Mouse (Mus musculus) adipose tissue, adult 10 weeks (tissue): Measurements from ENCODE around the gene Cyp11a1. TPM values are rescaled to one million over a fixed set of nuclear protein-coding genes. Genes with fewer than 3 reads are reported as not detected.

Experiments used
- polyA plus RNA-seq: library from polyadenylated mRNA; stranded (reverse); fragments of 350-450 nt; fragmentation: Illumina TruSeq; extraction: RNeasy Lipid Tissue Mini Kit (QIAGEN cat#74804); gene quantifications from one replicate; pipeline ENCODE4 v1.2.3, GENCODE M21; 2014; ENCODE audit warnings: low read depth, low replicate concordance

Gene Cyp11a1
- 3.1 TPM for polyA plus RNA-seq

DNA sequence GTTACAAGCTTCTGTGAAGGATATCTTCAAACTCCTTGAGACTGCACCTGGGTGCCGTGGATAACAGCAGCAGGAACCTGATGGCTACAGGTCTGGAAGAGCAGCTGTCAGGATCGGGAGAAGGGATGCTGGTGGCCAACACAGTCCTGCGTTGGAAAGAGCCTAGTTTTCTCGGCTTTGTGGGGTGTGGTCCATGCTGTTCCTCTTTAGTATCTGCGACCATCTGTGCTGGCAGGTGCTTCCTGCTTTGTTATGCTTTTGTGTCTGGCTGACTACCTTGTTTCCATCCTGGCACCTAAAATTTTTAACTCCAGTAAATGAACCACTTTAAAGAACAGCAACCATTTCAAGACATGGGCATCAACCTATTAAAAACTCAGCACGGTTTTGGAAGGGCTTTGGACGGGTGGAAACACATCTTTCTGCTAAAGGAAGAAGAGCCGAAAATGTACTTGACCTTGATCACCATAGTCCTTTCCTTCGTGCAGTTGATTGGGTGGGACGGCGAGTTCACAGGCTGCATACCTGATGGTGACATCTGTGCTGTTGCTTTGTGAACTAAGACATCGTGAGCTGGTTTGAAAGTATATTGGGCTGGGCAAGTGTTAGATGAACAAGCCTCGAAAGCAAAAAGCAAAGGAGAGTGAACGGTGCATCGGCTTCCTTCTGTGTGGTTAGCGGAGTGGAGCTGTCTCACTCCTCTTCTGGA lies at the start of gene Cyp11a1:
TSS of gene Cyp11a1 (plus strand) at position 659 of the 709 bp plus-strand sequence.

DNA sequence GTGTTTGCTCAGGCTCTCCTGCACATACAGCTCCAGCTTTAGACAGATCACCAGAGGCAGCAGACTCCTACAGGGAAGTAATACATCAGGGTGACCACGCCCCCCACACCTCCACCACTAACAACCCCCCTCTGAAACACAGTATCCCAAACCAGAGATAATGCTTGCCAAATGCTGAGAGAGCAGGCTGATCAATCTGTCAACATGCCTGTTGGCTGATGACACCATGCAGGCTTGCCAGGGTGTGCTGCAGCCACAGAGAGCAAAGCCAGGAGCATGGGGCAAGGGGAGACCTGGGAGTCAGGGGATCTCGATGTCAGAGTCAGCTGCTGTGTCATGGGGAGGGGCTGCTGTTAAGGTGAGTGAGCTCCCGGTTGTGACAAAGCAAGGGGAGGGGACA lies 57.3 kb downstream of the Cyp11a1 start, which contains the start of gene Stra6:
TSS of gene Stra6 (plus strand) at position 258 of the 400 bp plus-strand sequence.

Other genes starting within 250 kb of the Cyp11a1 start
- 57.8 TPM for gene Clk3, start 240.6 kb upstream of the Cyp11a1 start, polyA plus RNA-seq
- gene Arid3b, start 169.6 kb upstream of the Cyp11a1 start, polyA plus RNA-seq, result 4.5 TPM
- 68.0 TPM for gene Ubl7, start 95.4 kb upstream of the Cyp11a1 start, polyA plus RNA-seq
- gene Sema7a, start 66.3 kb upstream of the Cyp11a1 start, polyA plus RNA-seq, result 24.3 TPM
- gene Stra6, start 57.4 kb downstream of the Cyp11a1 start, polyA plus RNA-seq, result 4.2 TPM
- 3.6 TPM for gene Ccdc33, start 112.4 kb downstream of the Cyp11a1 start, polyA plus RNA-seq
- gene Islr, start 197.9 kb downstream of the Cyp11a1 start, polyA plus RNA-seq, result 51.5 TPM
- gene Islr2, start 197.9 kb downstream of the Cyp11a1 start, polyA plus RNA-seq, result 2.5 TPM
- gene Pml, start 243.4 kb downstream of the Cyp11a1 start, polyA plus RNA-seq, result 18.4 TPM
- gene Stoml1, start 246.8 kb downstream of the Cyp11a1 start, polyA plus RNA-seq, result 21.5 TPM